Mouse (Mus musculus) limb, embryonic 14.5 days (tissue): Measurements from ENCODE around the gene Megf9. TPM values are rescaled to one million over a fixed set of nuclear protein-coding genes. Genes with fewer than 3 reads are reported as not detected.
A peak's percentile ranks its signal among the peaks of the same experiment; 100 is the strongest.

Experiments used
- ATAC-seq: fragments of 200-750 bp; cut with Nextera tagmentation; 2 replicates; pipeline ENCODE4 v1.8.0; 2017; ENCODE audit warnings: low read depth, moderate number of reproducible peaks, moderate TSS enrichment; ENCODE audit not compliant: low FRiP score
- DNase-seq: peaks from one replicate; pipeline ENCODE4 v3.0.0-alpha.2; 2015; ENCODE audit warnings: low spot score
- H3K27ac ChIP-seq: fragments of 300-500 bp; sonication (generic); replicated peaks from 2 replicates; pipeline ENCODE4 v1.5.1; 2014; ENCODE audit warnings: low read depth, mild to moderate bottlenecking, low read length, moderate library complexity, mixed read lengths
- H3K27me3 ChIP-seq: fragments of 300-500 bp; sonication (generic); 2 replicates; pipeline ENCODE4 v1.6.1; 2014; ENCODE audit warnings: low read length, mixed read lengths; ENCODE audit not compliant: control insufficient read depth, insufficient read depth
- H3K36me3 ChIP-seq: fragments of 300-500 bp; sonication (generic); 2 replicates; pipeline ENCODE4 v1.6.1; 2014; ENCODE audit warnings: mild to moderate bottlenecking, low read length, moderate library complexity, mixed read lengths; ENCODE audit not compliant: control insufficient read depth, insufficient read depth
- H3K4me1 ChIP-seq: fragments of 300-500 bp; sonication (generic); 2 replicates; pipeline ENCODE4 v1.6.1; 2014; ENCODE audit warnings: antibody characterized with exemption, low read length, mixed read lengths; ENCODE audit not compliant: control insufficient read depth, insufficient read depth
- H3K4me2 ChIP-seq: fragments of 300-500 bp; sonication (generic); replicated peaks from 2 replicates; pipeline ENCODE4 v1.6.1; 2014; ENCODE audit warnings: low read depth, mild to moderate bottlenecking, low read length, moderate library complexity; ENCODE audit not compliant: severe bottlenecking
- H3K4me3 ChIP-seq: fragments of 300-500 bp; sonication (generic); replicated peaks from 2 replicates; pipeline ENCODE4 v1.5.1; 2014; ENCODE audit warnings: low read length
- H3K9ac ChIP-seq: fragments of 300-500 bp; sonication (generic); 2 replicates; pipeline ENCODE4 v1.6.1; 2014; ENCODE audit warnings: mild to moderate bottlenecking, low read depth, low read length, moderate library complexity; ENCODE audit not compliant: severe bottlenecking
- H3K9me3 ChIP-seq: fragments of 300-500 bp; sonication (generic); 2 replicates; pipeline ENCODE4 v1.6.1; 2016; ENCODE audit warnings: low read length; ENCODE audit not compliant: control insufficient read depth
- POLR2A ChIP-seq: fragments of 200-500 bp; IDR thresholded peaks from 2 replicates; pipeline ENCODE4 v1.8.0; 2012; ENCODE audit warnings: inconsistent platforms, mild to moderate bottlenecking, moderate library complexity, borderline replicate concordance; ENCODE audit not compliant: insufficient read depth, insufficient read length; ENCODE audit errors: extremely low read depth
- WGBS: fragments of 180-500 bp; shearing (Covaris S2); extraction: QIAGEN DNeasy Blood & Tissue Kit; methylation state at CpG from one replicate; pipeline ENCODE4 v1.1.7; 2014; 5-methylcytosine and 5-hydroxymethylcytosine counted together
- polyA plus RNA-seq, 2 experiments: library from polyadenylated mRNA; depleted of rRNA in 1 of 2; stranded (reverse) in 1 of 2; unstranded in 1 of 2; fragments of >200 nt; fragmentation: Nextera tagmentation in 1 of 2; extraction: Ambion mirVana in 1 of 2; gene quantifications; 2 replicates each; pipeline versions ENCODE4 v1.2.1 to v1.2.3; 2012 to 2014

Gene Megf9
- polyA plus RNA-seq, 2 experiments: 9.2 to 17.3 TPM

DNA sequence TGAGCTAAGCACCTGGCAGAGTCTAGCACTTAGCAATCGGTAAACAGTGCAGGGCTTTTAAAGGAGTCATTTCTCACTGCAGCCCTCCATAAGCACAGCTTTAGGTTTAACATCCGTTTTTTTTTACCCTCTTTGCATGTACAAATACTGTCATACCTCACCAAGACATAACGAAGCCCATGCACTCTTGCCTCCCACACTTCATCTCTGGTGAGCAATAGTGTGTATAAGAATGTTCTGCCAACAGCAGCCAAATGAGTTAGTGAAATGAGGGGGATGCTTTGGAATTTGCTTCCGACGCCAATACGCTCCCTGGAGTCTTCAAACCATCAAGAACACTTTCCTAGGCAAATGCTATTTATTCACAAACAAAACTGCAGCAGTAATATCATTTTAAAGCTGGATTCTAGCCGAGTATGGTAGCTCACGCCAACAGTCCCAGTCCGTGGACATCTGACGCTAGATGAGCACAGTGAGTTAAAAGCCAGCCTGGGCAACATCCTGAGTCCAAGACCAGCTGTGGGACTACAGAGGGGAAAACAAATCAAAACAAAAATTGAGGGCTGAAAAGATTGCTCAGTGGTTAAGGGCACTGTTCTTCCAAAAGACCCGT, 142.9 kb downstream of the Megf9 start:
- Histone ChIP-seq H3K9ac (no peak overlapping the region), H3K27me3 (no peaks in the 10 kb centered on the region), H3K4me2 (no peak overlapping the region), H3K36me3 (no peaks in the 10 kb centered on the region), H3K4me3 (no peak overlapping the region), H3K27ac (no peak overlapping the region), H3K4me1 (peaks cover 11% of the 10 kb centered on the region; the same call in 1 of the 2 replicates), H3K9me3 (no peaks in the 10 kb centered on the region)
- DNase-seq (peak; percentile 48), ATAC-seq (no peak)
- 72% methylated on average over 11 of the region's 11 CpGs for WGBS
- TF ChIP-seq POLR2A: no peak

DNA sequence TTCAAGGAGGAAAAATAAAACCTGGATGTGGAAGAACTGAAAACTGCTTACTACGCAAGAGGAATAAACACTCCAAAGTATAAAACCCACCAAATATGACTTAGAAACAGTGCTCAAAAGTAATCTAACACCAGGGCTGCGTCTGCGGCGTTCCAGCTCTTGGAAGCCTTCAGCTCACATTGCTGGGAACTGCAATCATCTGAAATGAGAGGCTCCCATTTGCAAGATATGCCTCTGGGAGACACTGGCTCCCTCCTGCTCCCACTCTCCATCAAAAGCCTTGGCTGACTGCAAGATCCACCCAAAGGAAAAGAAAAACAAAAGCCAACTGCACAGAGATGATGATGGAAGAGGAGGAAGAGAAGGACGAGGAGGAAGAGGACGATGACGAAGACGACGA, 143.7 kb downstream of the Megf9 start:
- Histone ChIP-seq H3K27me3 (no peaks in the 10 kb centered on the region), H3K9me3 (no peaks in the 10 kb centered on the region), H3K27ac (no peak overlapping the region), H3K4me1 (peaks cover 6% of the 10 kb centered on the region; the same call in 1 of the 2 replicates), H3K4me3 (no peak overlapping the region), H3K9ac (no peak overlapping the region), H3K36me3 (no peaks in the 10 kb centered on the region), H3K4me2 (no peak overlapping the region)
- ATAC-seq (peak; percentile 48), DNase-seq (no peak)
- WGBS: 81% methylated on average over 9 of the region's 9 CpGs
- no peak for TF ChIP-seq POLR2A

DNA sequence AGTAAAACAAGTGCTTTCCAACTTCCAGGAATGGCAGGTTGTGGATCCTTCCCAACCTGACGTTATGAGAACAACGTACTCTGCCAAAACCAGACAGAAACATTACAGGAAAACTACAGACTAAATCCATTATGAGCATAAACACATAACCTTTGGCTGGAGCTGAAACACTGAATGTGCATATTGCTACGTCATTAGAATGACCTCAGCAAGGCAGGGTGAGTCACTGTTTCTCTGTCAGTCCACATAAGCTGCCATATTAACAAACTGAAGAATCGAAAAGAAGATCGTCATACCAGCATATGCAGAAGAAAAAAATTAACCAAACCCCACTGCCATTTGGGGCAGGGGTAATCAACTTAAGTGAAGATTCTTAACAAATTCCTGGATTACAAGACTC, 148.6 kb downstream of the Megf9 start:
- Histone ChIP-seq H3K27ac (no peak overlapping the region), H3K4me3 (no peak overlapping the region), H3K4me2 (no peak overlapping the region), H3K9me3 (no peaks in the 10 kb centered on the region), H3K36me3 (no peaks in the 10 kb centered on the region), H3K9ac (no peak overlapping the region), H3K4me1 (peaks cover 6% of the 10 kb centered on the region; the same call in 1 of the 2 replicates), H3K27me3 (no peaks in the 10 kb centered on the region)
- TF ChIP-seq POLR2A: no peak
- DNase-seq (no peak), ATAC-seq (no peak)
- WGBS: 73% methylated on average over 5 of the region's 5 CpGs

- ATAC-seq: no peak
- H3K36me3 ChIP-seq: no peaks in the 10 kb centered on the region
- no peak for TF ChIP-seq POLR2A
- H3K27ac ChIP-seq: no peak overlapping the region
- no peak for DNase-seq
- H3K4me2 ChIP-seq: no peak overlapping the region
- no peak overlapping the region for H3K4me3 ChIP-seq
- no peak overlapping the region for H3K9ac ChIP-seq
- WGBS: 78% methylated on average over 4 of the region's 4 CpGs
- no peaks in the 10 kb centered on the region for H3K4me1 ChIP-seq
- no peaks in the 10 kb centered on the region for H3K27me3 ChIP-seq
- H3K9me3 ChIP-seq: no peaks in the 10 kb centered on the region
Measured at GRCm38 (mm10) chr4:70377359-70377758, 157.4 kb downstream of the Megf9 start.

Other genes starting within 250 kb of the Megf9 start
- 15.4 and 18.7 TPM in 2 replicates for gene Cdk5rap2, start 124.6 kb downstream of the Megf9 start, polyA plus RNA-seq (2012; rRNA removed)
- 19.2 and 24.2 TPM in 2 replicates for gene Cdk5rap2, start 124.6 kb downstream of the Megf9 start, polyA plus RNA-seq (2014; fragmentation: Nextera tagmentation; extraction: Ambion mirVana)